Mouse (Mus musculus): ENCODE results near the gene Nenf. TPM values are rescaled to one million over a fixed set of nuclear protein-coding genes. Genes with fewer than 3 reads are reported as not detected.

Nenf gene
- total RNA-seq, 2 experiments from 2014 or later: 83.5 to 89.9 TPM

DNA sequence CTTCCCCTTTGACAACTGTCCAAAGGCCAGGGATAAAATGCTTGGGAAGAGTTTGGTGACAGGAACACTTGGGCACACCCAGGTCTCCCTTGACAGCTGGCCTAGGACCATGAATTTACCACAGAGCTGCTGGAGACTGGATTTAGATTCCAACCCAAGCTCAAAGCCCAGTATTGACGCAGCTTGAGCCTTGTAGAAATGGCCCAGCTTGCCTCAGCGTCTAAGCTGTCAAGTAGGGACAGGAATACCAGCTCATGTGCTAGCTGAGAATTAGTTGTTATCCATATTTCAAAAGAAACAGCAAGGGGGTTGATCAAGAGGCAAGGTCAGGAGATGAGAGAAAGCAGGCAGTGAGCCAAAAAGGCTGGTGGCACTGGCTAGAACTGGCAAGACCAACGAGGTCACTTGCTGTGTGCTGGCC, 60.6 kb downstream of the Nenf start:
- intact Hi-C loops (cut with DNase I): no loop called here

More for the DNA sequence above, 60.6 kb downstream of the Nenf start:
- no peak for DNase-seq

Other genes with a start within 250 kb of the Nenf start
- gene Batf3, start 220.3 kb downstream of the Nenf start, total RNA-seq (2021): 1 to 10 TPM in 1 of 2 experiments, under 1 TPM in 1; 0.62 to 1.2 TPM
- gene Fam71a, start 153.4 kb downstream of the Nenf start, total RNA-seq (2021): not detected
- gene Atf3, start 100.2 kb downstream of the Nenf start, total RNA-seq (2021): under 1 TPM; 0.58 to 0.99 TPM
- gene Tmem206, start 7.7 kb upstream of the Nenf start, total RNA-seq (2021): 10 to 100 TPM; 18.1 to 19.5 TPM
- 10 to 100 TPM; 33.5 to 35.5 TPM for gene Ppp2r5a, start 85.1 kb upstream of the Nenf start, total RNA-seq (2021)